Mouse (Mus musculus) limb, embryonic 13.5 days (tissue): ENCODE results near the gene Ptx3. TPM values are rescaled to one million over a fixed set of nuclear protein-coding genes. Genes with fewer than 3 reads are reported as not detected.
"Not testable (repeated sequence)": the region's sequence is repeated elsewhere in the genome, so short reads cannot be mapped to it uniquely, and the experiment has no call there.

ENCODE experiments used
- ATAC-seq: fragments of 200-750 bp; cut with Nextera tagmentation; 2 replicates; pipeline ENCODE4 v1.8.0; 2017; ENCODE audit warnings: low read depth, moderate number of reproducible peaks, moderate TSS enrichment; ENCODE audit not compliant: low FRiP score
- H3K27ac ChIP-seq: fragments of 300-500 bp; sonication (generic); 2 replicates; pipeline ENCODE4 v1.5.1; 2015; ENCODE audit warnings: inconsistent platforms, mild to moderate bottlenecking, moderate library complexity
- H3K27me3 ChIP-seq: fragments of 300-500 bp; sonication (generic); 2 replicates; pipeline ENCODE4 v1.6.1; 2015; ENCODE audit warnings: mild to moderate bottlenecking, inconsistent platforms
- H3K36me3 ChIP-seq: fragments of 300-500 bp; sonication (generic); 2 replicates; pipeline ENCODE4 v1.6.1; 2015; ENCODE audit warnings: inconsistent platforms, mild to moderate bottlenecking, moderate library complexity
- H3K4me1 ChIP-seq: fragments of 300-500 bp; sonication (generic); 2 replicates; pipeline ENCODE4 v1.6.1; 2015; ENCODE audit warnings: inconsistent platforms
- H3K4me2 ChIP-seq: fragments of 300-500 bp; sonication (generic); replicated peaks from 2 replicates; pipeline ENCODE4 v1.6.1; 2015; ENCODE audit warnings: inconsistent platforms, mild to moderate bottlenecking, moderate library complexity
- H3K4me3 ChIP-seq: fragments of 300-500 bp; sonication (generic); 2 replicates; pipeline ENCODE4 v1.5.1; 2015; ENCODE audit warnings: moderate library complexity, mild to moderate bottlenecking, inconsistent platforms
- H3K9ac ChIP-seq: fragments of 300-500 bp; sonication (generic); 2 replicates; pipeline ENCODE4 v1.6.1; 2015; ENCODE audit warnings: mild to moderate bottlenecking, inconsistent platforms
- H3K9me3 ChIP-seq: fragments of 300-500 bp; sonication (generic); 2 replicates; pipeline ENCODE4 v1.6.1; 2016; ENCODE audit warnings: inconsistent platforms
- WGBS: fragments of 180-500 bp; shearing (Covaris S2); methylation state at CpG from one replicate; pipeline ENCODE4 v1.1.7; 2015; 5-methylcytosine and 5-hydroxymethylcytosine counted together
- polyA plus RNA-seq: library from polyadenylated mRNA; unstranded; fragments of >200 nt; fragmentation: Nextera tagmentation; extraction: Ambion mirVana; gene quantifications from 2 replicates; pipeline ENCODE4 v1.2.1, GENCODE M21; 2015

Ptx3 gene
- 46.7 and 48.9 TPM in 2 replicates for polyA plus RNA-seq

GRCm38 (mm10) chr3:66219655-66220191, at the start of gene Ptx3:
Gene Ptx3 (plus strand): TSS chr3:66219910.
- peaks cover 5% of the 10 kb centered on the region; the same call in 1 of the 2 replicates for H3K27me3 ChIP-seq
- peak within 1 kb of the TSS; percentile 92 for H3K4me2 ChIP-seq
- H3K9me3 ChIP-seq: no peaks in the 10 kb centered on the region
- H3K4me1 ChIP-seq: peaks cover 33% of the 10 kb centered on the region
- WGBS: 1% methylated on average over 20 of the region's 20 CpGs
- H3K36me3 ChIP-seq: peaks cover 3% of the 10 kb centered on the region
- H3K27ac ChIP-seq: peak within 1 kb of the TSS; percentile 92
- 0 out of 2 replicates have a peak, but pooled peaks have one; percentile 20 for ATAC-seq
- peak within 1 kb of the TSS; percentile 68 for H3K4me3 ChIP-seq
- H3K9ac ChIP-seq: peak within 1 kb of the TSS; percentile 95

DNA sequence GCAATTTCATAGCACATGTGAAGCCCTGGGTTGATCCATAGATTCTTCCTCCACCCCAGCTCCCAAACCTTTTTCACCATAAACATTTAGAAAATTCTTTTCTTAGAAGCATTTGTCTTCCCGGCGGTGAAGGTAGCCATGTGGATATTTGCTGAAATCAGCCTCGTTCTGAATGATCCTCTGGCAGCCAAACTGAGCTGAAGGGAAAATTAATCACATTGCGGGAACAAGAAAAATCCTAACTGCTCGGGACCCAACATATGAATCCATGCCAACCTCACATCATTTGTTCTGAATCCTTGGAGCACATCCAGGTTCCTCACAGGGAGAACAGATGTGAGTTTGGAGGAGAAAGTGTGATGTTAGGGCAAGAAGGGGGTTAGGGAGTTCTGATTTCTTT, 46.8 kb upstream of the Ptx3 start:
- H3K27me3 ChIP-seq: no peaks in the 10 kb centered on the region
- ATAC-seq: peak; percentile 59; the same call in 1 of the 2 replicates
- H3K27ac ChIP-seq: peak overlapping the region; percentile 23; the same call in 1 of the 2 replicates
- no peaks in the 10 kb centered on the region for H3K36me3 ChIP-seq
- H3K4me2 ChIP-seq: no peak overlapping the region
- H3K9ac ChIP-seq: no peak overlapping the region
- H3K9me3 ChIP-seq: no peaks in the 10 kb centered on the region
- no peak overlapping the region for H3K4me3 ChIP-seq
- 45% methylated on average over 5 of the region's 5 CpGs for WGBS
- peaks cover 7% of the 10 kb centered on the region; the same call in 1 of the 2 replicates for H3K4me1 ChIP-seq

DNA sequence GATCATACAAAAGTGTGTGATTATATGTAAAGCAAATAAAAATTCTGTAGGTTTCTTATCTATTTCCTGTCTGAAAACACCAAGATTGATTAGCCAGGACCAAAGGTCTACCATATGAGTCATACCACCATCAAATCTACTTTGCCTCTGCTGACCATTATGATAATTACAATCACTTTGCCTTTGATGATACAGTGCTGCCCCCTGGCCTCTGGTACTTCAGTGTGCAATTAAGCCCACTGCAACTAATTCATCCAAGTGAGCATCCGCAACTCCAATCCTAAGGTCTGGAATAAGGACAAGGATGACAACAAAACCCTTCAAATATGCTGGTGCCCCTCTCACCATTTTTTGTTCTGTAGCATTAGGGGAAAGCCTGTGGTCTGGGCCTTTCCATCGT, 40.1 kb upstream of the Ptx3 start:
- no peaks in the 10 kb centered on the region for H3K27me3 ChIP-seq
- no peaks in the 10 kb centered on the region for H3K36me3 ChIP-seq
- H3K9ac ChIP-seq: no peak overlapping the region
- H3K4me1 ChIP-seq: no peaks in the 10 kb centered on the region
- H3K27ac ChIP-seq: no peak overlapping the region
- no peak overlapping the region for H3K4me3 ChIP-seq
- ATAC-seq: no peak
- 68% methylated on average over 2 of the region's 2 CpGs for WGBS
- H3K9me3 ChIP-seq: no peaks in the 10 kb centered on the region
- no peak overlapping the region for H3K4me2 ChIP-seq

DNA sequence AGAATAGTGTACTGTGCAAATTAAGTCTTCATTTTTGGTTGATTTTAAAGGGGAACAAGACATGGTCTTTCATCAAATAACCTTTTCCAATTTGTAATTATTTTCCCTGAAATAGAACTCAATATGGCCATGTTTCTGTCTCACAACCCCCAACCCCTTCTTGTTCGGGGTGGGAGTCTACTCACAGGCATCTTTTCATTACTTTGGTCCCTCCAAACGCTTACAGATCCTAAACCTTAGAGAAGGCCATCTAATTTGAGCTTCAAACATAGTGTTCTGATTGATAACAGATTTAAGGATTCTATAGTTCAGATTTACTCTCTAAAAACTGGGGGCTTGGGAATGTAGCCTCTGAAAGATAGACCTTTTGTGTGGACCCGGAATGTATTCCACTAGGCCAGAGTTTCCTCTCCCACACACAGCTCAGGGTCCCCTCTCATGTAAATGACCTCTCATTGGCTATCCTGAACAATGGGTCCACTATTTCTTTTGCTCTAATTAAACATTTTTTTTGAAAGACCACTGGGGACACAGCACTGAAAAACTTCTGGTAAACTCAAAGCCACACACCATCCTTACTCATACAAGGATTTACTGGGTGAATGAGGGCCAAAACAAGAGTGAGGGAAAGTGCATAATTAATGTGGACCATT, 25.7 kb upstream of the Ptx3 start:
- H3K9me3 ChIP-seq: no peaks in the 10 kb centered on the region
- whole genome bisulfite sequencing: 73% methylated on average over 3 of the region's 3 CpGs
- no peak for ATAC-seq

GRCm38 (mm10) chr3:66208836-66209573, 10.7 kb upstream of the Ptx3 start:
- Histone ChIP-seq H3K9ac (no peak overlapping the region), H3K36me3 (no peaks in the 10 kb centered on the region), H3K9me3 (no peaks in the 10 kb centered on the region), H3K4me1 (no peaks in the 10 kb centered on the region), H3K27ac (no peak overlapping the region), H3K4me2 (no peak overlapping the region), H3K4me3 (no peak overlapping the region), H3K27me3 (no peaks in the 10 kb centered on the region)
- 69% methylated on average over 4 of the region's 4 CpGs for WGBS
- no peak for ATAC-seq

More for the DNA sequence above, 25.7 kb upstream of the Ptx3 start:
- Histone ChIP-seq H3K4me1 (no peaks in the 10 kb centered on the region; the same call in 1 of the 2 replicates), H3K9ac (no peak overlapping the region), H3K4me3 (no peak overlapping the region), H3K27ac (no peak overlapping the region), H3K27me3 (no peaks in the 10 kb centered on the region), H3K4me2 (no peak overlapping the region), H3K36me3 (no peaks in the 10 kb centered on the region)

GRCm38 (mm10) chr3:66213524-66213923, 6.2 kb upstream of the Ptx3 start:
- no peak overlapping the region for H3K9ac ChIP-seq
- H3K4me1 ChIP-seq: peaks cover 13% of the 10 kb centered on the region
- ATAC-seq: no peak
- 93% methylated on average over 1 of the region's 1 CpGs for WGBS
- H3K9me3 ChIP-seq: no peaks in the 10 kb centered on the region
- no peaks in the 10 kb centered on the region for H3K27me3 ChIP-seq
- H3K4me3 ChIP-seq: no peak overlapping the region
- no peak overlapping the region for H3K27ac ChIP-seq
- no peaks in the 10 kb centered on the region for H3K36me3 ChIP-seq
- no peak overlapping the region for H3K4me2 ChIP-seq

GRCm38 (mm10) chr3:66215759-66216158, 4.0 kb upstream of the Ptx3 start:
- Histone ChIP-seq H3K4me3 (no peak overlapping the region), H3K9me3 (no peaks in the 10 kb centered on the region), H3K4me1 (peaks cover 16% of the 10 kb centered on the region), H3K36me3 (no peaks in the 10 kb centered on the region), H3K27ac (peak overlapping the region; percentile 23), H3K27me3 (no peaks in the 10 kb centered on the region), H3K9ac (no peak overlapping the region), H3K4me2 (no peak overlapping the region)
- ATAC-seq: peak; percentile 42; the same call in 1 of the 2 replicates
- 37% methylated on average over 8 of the region's 8 CpGs for WGBS

- peak overlapping the region; percentile 68 for H3K4me3 ChIP-seq
- peak; percentile 67 for ATAC-seq
- under 1% methylated on average over 54 of the region's 54 CpGs for WGBS
- H3K4me2 ChIP-seq: peak overlapping the region; percentile 92
- peaks cover 5% of the 10 kb centered on the region for H3K36me3 ChIP-seq
- H3K9ac ChIP-seq: peak overlapping the region; percentile 95
- no peaks in the 10 kb centered on the region for H3K9me3 ChIP-seq
- H3K4me1 ChIP-seq: peaks cover 27% of the 10 kb centered on the region
- H3K27me3 ChIP-seq: peaks cover 5% of the 10 kb centered on the region; the same call in 1 of the 2 replicates
- peak overlapping the region; percentile 92 for H3K27ac ChIP-seq
These were observed 988 bp downstream of the Ptx3 start for GRCm38 (mm10) chr3:66220554-66221242.

- under 1% methylated on average over 11 of the region's 11 CpGs for WGBS
- peak overlapping the region; percentile 92 for H3K4me2 ChIP-seq
- H3K9me3 ChIP-seq: no peaks in the 10 kb centered on the region
- peak overlapping the region; percentile 68 for H3K4me3 ChIP-seq
- peak overlapping the region; percentile 92 for H3K27ac ChIP-seq
- peaks cover 22% of the 10 kb centered on the region for H3K4me1 ChIP-seq
- H3K27me3 ChIP-seq: peaks cover 5% of the 10 kb centered on the region; the same call in 1 of the 2 replicates
- ATAC-seq: peak; percentile 55
- peak overlapping the region; percentile 95 for H3K9ac ChIP-seq
- peaks cover 8% of the 10 kb centered on the region for H3K36me3 ChIP-seq
These were observed 1.5 kb downstream of the Ptx3 start for GRCm38 (mm10) chr3:66221243-66221611.

GRCm38 (mm10) chr3:66224931-66225537, 5.3 kb downstream of the Ptx3 start:
- no peak for ATAC-seq
- no peak overlapping the region for H3K27ac ChIP-seq
- H3K4me2 ChIP-seq: no peak overlapping the region
- H3K9ac ChIP-seq: no peak overlapping the region
- H3K4me1 ChIP-seq: peaks cover 18% of the 10 kb centered on the region
- H3K36me3 ChIP-seq: peaks cover 8% of the 10 kb centered on the region
- no peaks in the 10 kb centered on the region for H3K9me3 ChIP-seq
- H3K4me3 ChIP-seq: no peak overlapping the region
- peaks cover 5% of the 10 kb centered on the region; the same call in 1 of the 2 replicates for H3K27me3 ChIP-seq
- 80% methylated on average over 15 of the region's 15 CpGs for WGBS

GRCm38 (mm10) chr3:66236234-66236871, 16.6 kb downstream of the Ptx3 start:
- not testable (repeated sequence) for H3K36me3 ChIP-seq, H3K9ac ChIP-seq, H3K4me3 ChIP-seq, H3K27me3 ChIP-seq, H3K27ac ChIP-seq, H3K4me2 ChIP-seq, H3K9me3 ChIP-seq, ATAC-seq, H3K4me1 ChIP-seq
- 41% methylated on average over 4 of the region's 4 CpGs for WGBS
